Mouse (Mus musculus): ENCODE results near the gene Upk3bl.
A peak's percentile ranks its signal among the peaks of the same experiment; 100 is the strongest.

The Upk3bl gene

DNA sequence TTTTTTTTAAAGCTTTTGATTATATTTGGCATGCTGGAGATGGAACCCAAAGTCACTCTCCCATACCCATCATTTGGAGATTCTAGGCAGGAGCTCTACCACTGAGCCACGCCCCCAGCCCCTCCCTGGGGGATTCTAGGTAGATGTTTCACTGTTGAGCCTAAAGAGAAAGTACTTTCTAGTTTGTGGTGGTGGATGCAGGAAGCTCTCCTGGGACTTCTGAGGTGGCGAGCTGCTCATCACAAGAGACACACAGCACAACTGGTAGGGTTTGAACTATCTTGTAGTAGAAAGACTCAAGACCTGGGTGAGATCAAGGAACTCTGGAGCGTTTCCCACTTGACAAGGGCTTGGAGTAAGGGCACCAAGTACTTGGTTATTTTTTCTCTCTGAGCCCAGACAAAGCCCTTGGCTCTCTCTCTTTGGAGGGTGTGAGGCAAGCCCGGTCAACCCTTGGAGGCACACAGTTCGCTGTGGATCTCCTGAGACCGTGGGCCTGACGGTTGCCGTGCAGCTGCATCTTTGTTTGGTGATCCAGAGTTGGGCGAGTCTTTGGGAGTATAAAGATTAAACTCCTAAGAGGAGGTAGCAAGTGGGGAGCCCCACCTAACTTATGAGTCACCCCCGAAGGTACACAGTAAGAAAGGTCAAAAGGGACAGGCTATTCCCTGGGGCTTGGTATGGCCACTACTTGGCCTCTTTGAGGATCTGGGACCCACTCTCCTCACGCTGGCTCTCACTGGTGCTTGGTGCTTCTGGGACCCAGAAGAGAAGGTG lies at the start of gene Upk3bl:
Upk3bl (plus strand) TSS at position 192 of the 777 bp plus-strand sequence.
- DNase-seq (ENCODE audit: low read depth), result no peak

DNA sequence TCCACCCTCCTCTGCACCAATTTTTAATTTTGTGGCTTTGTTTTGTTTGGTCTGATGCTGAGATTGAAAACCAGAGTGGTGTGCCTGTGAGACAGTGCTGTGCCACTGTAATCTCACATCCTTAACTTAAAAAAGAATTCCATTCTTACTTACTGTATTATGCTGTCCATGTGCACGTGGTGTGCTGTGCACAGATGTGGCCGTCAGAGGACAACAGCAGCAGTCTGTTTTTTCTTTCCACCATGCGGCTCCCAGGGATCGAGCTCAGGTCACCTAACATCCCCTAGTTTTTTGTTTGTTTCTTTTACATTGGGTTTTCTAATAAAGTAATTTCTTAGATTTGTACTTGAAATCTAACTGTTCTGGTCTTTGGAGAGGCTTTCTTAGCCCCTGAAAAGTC lies 49.8 kb upstream of the Upk3bl start:
- no peak for DNase-seq (ENCODE audit: low read depth)

DNA sequence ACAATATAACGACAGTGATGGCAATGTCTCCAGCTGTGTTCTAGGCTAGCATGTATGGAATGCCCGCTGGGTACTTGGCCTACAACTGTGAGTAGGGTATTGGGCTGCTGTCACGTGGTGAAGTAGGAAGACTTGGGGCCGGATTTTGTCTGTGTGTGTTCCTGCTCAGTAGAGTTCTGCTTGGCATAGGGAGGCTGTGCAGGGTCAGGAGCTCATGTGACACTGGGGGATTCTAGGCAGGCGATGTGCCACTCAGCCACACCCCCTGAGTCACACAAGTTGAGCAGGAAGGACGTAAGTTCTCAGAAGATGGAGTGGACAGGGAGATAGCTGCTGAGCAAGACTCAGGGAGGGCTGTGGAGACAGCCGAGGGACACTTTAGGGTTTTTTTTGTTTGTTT lies 46.5 kb upstream of the Upk3bl start:
- DNase-seq (ENCODE audit: low read depth), result no peak

DNA sequence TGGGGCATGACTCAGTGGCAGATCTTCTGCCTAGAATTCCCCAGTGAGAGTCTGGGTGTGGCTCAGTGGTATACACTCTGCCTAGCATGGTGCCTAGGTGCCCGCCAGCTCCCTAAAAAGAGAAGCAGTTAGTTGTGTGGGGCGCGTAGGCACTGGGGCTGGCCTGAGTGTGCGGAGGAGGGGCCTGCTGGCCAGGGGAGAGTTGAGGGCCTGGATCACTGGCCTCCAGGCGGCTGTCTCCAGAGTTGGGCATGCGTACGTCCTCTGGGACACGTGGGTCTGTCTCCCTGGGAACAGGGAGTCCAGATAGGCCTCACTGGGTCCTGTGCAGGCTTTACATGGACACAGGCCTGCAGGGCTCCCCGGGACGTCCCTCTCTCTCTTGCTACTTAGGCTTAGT lies 39.4 kb upstream of the Upk3bl start:
- DNase-seq (ENCODE audit: low read depth), result no peak

- DNase-seq (ENCODE audit: low read depth), result no peak
These were observed 38.7 kb upstream of the Upk3bl start for GRCm38 (mm10) chr5:136015586-136015985.

GRCm38 (mm10) chr5:136016014-136016876 lies 38.0 kb upstream of the Upk3bl start:
- no peak for DNase-seq (ENCODE audit: low read depth)

- no peak for DNase-seq (ENCODE audit: low read depth)
These were observed 37.0 kb upstream of the Upk3bl start for GRCm38 (mm10) chr5:136017262-136017661.

DNA sequence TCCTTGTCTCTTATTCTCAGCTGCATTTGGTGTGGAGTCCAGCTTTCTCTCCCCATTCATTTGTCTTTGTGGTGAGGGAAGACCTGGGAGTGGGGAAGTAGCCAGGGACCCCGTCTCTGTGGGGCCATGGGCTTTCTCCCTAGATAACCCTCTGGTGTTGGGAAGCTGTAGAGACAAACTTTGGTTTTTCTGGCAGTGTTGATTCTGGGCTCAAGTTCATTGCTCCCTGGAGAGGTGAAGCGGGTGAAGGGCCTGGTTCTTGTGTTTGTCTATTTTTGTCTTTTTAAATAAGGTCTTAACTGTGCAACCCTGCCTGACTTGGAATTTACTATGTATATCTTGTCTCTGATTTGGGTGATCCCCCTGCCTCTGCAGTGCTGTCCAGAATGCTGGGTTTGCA lies 35.6 kb upstream of the Upk3bl start:
- DNase-seq (ENCODE audit: low read depth), result no peak

GRCm38 (mm10) chr5:136019907-136020306 lies 34.4 kb upstream of the Upk3bl start:
- no peak for DNase-seq (ENCODE audit: low read depth)

GRCm38 (mm10) chr5:136025712-136026111 lies 28.6 kb upstream of the Upk3bl start:
- no peak for DNase-seq (ENCODE audit: low read depth)

DNA sequence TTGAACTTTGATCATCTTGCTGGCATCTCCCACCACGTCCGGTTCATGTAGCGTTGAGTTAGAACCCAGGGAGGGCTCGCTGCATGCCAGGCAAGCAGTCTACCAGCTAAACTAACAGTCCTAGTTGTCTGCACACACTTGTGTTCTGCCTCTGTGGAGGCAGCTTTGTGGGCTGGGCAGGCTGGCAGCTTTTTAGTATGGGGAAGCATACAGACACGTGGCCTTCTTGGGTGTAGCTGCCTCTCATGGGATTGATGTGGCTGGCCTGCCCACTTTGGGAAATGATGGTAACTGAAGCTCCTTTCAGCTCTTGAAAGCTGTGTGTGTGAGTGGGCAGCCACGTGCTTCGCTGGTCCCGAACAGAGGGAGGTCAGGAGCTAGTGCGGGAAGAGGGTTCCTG lies 27.4 kb upstream of the Upk3bl start:
- DNase-seq (ENCODE audit: low read depth), result no peak

GRCm38 (mm10) chr5:136027612-136028311 lies 26.5 kb upstream of the Upk3bl start:
- DNase-seq (ENCODE audit: low read depth), result no peak

DNA sequence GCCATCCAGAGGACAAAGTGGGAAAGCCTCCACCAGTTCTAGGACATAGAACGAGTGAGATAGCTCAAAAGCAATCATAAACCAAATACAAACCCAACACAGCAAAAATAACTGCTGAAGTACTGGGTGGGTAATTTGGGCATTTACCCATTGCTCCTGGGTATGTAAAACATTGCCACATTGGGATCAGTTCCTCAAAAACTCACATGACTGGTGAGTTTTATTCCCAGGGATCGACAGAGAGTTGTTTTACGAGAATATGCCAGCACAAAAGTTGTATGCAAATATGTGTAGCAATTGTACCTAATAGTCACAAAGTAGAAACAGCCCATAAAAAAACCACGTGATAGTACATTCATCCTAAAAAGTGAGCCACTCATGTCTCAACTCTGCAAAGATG lies 19.4 kb upstream of the Upk3bl start:
- no peak for DNase-seq (ENCODE audit: low read depth)

DNA sequence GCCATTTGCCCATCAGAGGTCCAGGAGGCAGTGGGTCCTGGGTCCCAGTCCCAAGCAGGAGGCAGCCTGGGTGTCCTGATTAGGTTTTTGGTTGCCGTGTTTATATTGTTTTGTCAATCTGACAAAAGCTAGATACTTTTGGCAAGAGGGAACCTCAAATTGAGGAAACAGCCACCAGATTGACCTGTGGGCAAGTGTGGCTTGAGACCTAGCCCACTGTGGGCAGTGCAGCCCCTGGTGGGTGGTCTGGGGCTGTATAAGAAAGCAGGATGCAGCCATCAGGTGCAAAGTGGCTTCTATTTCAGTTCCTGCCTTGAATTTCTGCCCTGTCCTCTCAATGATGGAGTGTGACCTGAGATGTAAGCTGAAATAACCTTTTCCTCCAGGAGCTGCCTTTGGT lies 19.0 kb upstream of the Upk3bl start:
- no peak for DNase-seq (ENCODE audit: low read depth)

GRCm38 (mm10) chr5:136036667-136037066 lies 17.6 kb upstream of the Upk3bl start:
- DNase-seq (ENCODE audit: low read depth), result no peak

- no peak for DNase-seq (ENCODE audit: low read depth)
These were observed 15.8 kb upstream of the Upk3bl start, which contains the start of gene Upk3b for GRCm38 (mm10) chr5:136038258-136039214. Gene Upk3b (plus strand): TSS chr5:136038496.

- DNase-seq (ENCODE audit: low read depth), result no peak
These were observed 14.1 kb upstream of the Upk3bl start for GRCm38 (mm10) chr5:136040210-136040609.

GRCm38 (mm10) chr5:136041260-136041659 lies 13.0 kb upstream of the Upk3bl start:
- peak; percentile 15 for DNase-seq (ENCODE audit: low read depth)

GRCm38 (mm10) chr5:136041666-136042065 lies 12.6 kb upstream of the Upk3bl start:
- no peak for DNase-seq (ENCODE audit: low read depth)

- DNase-seq (ENCODE audit: low read depth), result no peak
These were observed 9.4 kb upstream of the Upk3bl start for GRCm38 (mm10) chr5:136044865-136045264.

DNA sequence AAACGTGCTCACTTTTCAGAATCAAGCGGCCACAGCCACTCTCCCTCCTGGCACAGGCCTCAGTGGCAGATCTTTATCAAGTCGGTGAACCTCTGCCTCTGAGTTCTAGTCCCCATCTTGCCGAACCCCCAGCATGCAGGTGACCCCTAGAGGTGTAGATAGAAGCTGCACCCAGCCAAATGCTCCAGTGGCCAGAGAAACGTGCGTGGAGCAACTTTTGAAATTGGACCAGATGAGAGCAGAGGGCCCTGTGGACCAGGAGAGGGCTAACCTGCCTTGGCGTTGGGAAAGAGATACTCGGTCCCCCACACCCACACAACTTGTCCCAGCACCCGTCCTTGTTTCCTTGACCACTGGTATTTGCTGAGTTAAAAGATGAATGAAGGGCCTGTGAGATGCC lies 8.9 kb upstream of the Upk3bl start:
- no peak for DNase-seq (ENCODE audit: low read depth)
